Mouse (Mus musculus): ENCODE results near the gene Hist1h1a.
"Not testable (repeated sequence)": the region's sequence is repeated elsewhere in the genome, so short reads cannot be mapped to it uniquely, and the experiment has no call there.

Hist1h1a gene

GRCm38 (mm10) chr13:23760972-23761864 lies 2.2 kb upstream of the Hist1h1a start, which contains the start of gene Hist1h4a:
Gene Hist1h4a, minus strand, starts transcription at chr13:23761230.
- DNase-seq: peak; percentile 96

GRCm38 (mm10) chr13:23761871-23762821 lies 1.3 kb upstream of the Hist1h1a start, which contains the start of gene Hist1h3a:
Gene Hist1h3a, minus strand, starts transcription at chr13:23762386.
- peak; percentile 80 for DNase-seq

GRCm38 (mm10) chr13:23763242-23763585 lies 252 bp upstream of the Hist1h1a start:
- no peak for DNase-seq

GRCm38 (mm10) chr13:23764324-23765171 lies 1.1 kb downstream of the Hist1h1a start:
- no peak for DNase-seq

GRCm38 (mm10) chr13:23765172-23765513 lies 1.7 kb downstream of the Hist1h1a start:
- no peak for DNase-seq

- no peak for DNase-seq
Observed at GRCm38 (mm10) chr13:23766772-23767171, 3.3 kb downstream of the Hist1h1a start.

- DNase-seq: no peak
Observed at GRCm38 (mm10) chr13:23768834-23769397, 5.5 kb downstream of the Hist1h1a start.

- DNase-seq: not testable (repeated sequence)
Observed at GRCm38 (mm10) chr13:23769613-23770012, 6.1 kb downstream of the Hist1h1a start, which contains the start of gene Trim38. Gene Trim38, plus strand, starts transcription at chr13:23769913.

- no peak for DNase-seq
Observed at GRCm38 (mm10) chr13:23772561-23773313, 9.3 kb downstream of the Hist1h1a start.

GRCm38 (mm10) chr13:23778339-23778738 lies 14.9 kb downstream of the Hist1h1a start:
- no peak for DNase-seq

GRCm38 (mm10) chr13:23779025-23779424 lies 15.6 kb downstream of the Hist1h1a start:
- DNase-seq: no peak

GRCm38 (mm10) chr13:23792520-23792919 lies 29.1 kb downstream of the Hist1h1a start:
- DNase-seq: peak; percentile 57

- no peak for DNase-seq
Observed at GRCm38 (mm10) chr13:23799405-23799804, 35.9 kb downstream of the Hist1h1a start.

- DNase-seq: no peak
Observed at GRCm38 (mm10) chr13:23804532-23804931, 41.1 kb downstream of the Hist1h1a start.

GRCm38 (mm10) chr13:23806422-23807052 lies 43.1 kb downstream of the Hist1h1a start, which contains the start of gene Slc17a2:
Gene Slc17a2, plus strand, starts transcription at chr13:23806993.
- DNase-seq: peak; percentile 39
